Mouse (Mus musculus): ENCODE measurements around the gene Mtg1.
"Not testable (repeated sequence)": the region's sequence is repeated elsewhere in the genome, so short reads cannot be mapped to it uniquely, and the experiment has no call there.

Gene Mtg1

DNA sequence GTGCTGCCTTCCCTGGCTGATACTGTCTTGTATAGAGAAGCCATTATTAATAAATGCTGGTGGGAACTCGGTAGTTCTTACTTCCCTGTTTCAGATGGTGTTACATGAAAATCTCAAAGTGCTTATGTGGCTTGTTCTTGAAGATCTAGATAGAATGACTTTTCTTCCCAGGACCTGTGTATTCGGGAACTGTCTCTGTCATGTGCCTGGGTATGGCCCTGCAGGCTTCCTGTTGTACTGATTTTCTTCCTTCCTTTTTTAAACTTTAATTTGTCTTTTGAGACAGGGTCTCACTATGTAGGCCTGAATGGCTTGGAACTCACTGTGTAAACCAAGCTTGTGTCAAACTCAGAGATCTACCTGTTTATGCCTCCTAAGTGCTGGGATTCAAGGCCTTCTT, 9.5 kb upstream of the Mtg1 start:
- no peak for DNase-seq (ENCODE audit: low read depth, low spot score)

- not testable (repeated sequence) for DNase-seq (ENCODE audit: low read depth, low spot score)
Measured at GRCm38 (mm10) chr7:140132184-140132583, 5.2 kb upstream of the Mtg1 start.

DNA sequence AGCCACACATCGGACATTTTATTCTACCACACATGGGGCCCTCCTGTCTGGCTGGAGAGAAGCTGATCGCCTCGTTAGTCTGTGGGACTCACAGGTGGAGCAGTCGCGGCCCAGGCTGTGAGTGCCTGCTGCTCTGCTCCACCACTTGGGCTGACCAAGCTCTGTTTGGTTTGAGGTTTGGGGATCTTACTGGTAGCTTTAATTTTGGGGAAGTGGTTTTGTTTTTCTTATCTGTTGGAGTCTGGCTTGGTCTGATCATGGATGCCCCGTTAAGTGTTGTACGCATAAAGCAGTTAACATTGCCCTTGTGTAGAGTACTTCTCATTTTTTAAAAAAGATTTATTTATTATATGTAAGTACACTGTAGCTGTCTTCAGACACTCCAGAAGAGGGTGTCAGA, 3.3 kb upstream of the Mtg1 start:
- DNase-seq (ENCODE audit: low read depth, low spot score) = not testable (repeated sequence)

DNA sequence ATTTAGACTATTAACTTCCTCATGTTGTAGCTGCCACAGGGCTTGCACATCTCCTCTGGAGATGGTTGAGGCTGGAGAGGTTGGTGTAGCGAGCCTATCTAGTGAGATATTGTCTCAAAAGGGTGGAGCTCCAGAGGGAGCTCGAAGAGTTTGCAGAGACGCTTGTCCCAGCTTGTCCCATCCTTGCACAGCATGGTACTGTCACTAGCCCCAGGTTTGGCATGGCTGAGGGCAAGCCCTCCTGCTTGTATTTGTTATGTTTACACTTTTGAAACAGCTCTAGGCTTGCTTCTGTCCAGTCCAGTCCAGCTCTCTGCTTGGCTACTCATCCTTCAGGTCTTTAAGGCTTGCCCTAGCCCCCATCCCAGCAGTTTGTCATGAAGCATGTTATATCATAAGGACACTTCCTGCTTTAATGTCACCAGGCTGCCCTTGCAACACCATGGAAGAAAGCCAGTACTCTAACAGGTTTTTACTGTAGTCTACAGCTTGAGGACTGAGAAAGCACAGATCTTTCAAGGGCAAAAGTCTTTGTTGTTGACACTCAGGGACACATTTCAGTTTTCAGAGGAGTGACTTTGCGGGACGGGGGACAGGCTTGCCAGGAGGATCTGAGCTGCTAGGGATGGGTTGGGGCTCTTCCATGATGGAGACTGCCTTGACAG, 2.1 kb upstream of the Mtg1 start:
- DNase-seq (ENCODE audit: low read depth, low spot score) = no peak

- DNase-seq (ENCODE audit: low read depth, low spot score) = no peak
Measured at GRCm38 (mm10) chr7:140138021-140138310, 602 bp downstream of the Mtg1 start.

DNA sequence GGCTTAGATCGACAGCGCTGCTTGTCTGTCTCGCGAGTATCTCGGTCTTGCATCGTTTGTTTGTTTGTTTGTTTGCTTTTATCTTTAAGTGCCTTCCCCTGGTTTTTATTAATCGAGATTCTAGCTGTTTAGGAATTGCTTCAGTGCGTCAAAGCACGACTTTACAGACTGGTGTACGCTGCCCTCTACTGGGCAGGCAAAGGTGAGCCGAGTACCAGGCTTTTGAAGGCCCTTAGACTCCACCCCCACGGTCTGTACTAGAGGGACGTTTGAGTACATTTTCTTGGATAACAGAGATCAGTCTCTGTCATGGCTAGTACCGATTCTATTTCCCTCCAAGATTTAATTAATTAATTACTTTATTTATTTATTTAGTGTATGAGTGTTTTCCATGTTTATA, 4.0 kb downstream of the Mtg1 start:
- peak; percentile 77 for DNase-seq (ENCODE audit: low read depth, low spot score)

DNA sequence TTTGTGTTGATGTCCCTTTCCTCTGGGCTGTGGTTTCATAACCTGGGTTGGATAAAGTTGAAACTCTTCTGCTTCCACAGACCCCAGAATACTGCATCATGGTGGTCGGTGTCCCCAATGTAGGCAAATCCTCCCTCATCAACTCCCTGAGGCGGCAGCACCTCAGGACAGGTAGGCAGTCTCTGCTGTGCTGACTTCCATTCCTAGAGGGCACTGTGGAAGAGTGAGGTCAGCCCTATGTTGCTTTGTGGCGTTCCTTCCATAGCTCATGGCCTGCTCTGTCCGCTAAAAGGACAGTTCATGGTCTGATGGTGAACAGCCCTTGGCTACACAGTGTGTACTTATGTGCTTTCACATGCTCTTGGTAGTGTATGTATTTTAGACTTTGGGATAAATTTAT, 7.2 kb downstream of the Mtg1 start:
- no peak for DNase-seq (ENCODE audit: low read depth, low spot score)

DNA sequence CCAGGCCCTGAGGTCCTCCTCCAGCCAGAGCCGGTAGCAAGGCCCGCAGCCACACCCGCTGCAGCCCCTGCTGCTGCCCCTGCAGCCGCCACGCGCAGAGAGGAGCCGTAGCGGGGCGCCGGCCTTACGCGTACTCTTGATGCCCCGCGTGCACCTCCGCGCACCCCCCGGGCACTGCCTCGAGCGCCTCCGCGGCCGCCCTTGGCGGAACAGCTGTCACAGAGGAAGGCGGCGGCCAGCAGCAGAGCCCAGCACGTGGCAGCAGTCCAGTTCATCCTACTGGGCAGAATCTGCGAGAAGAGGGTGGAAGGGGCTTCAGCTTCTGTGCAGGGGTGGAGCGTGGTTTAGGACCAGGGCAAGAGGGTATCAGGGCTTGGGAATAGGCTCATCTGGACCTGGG, 16.0 kb downstream of the Mtg1 start:
- peak; percentile 29 for DNase-seq (ENCODE audit: low read depth, low spot score)

GRCm38 (mm10) chr7:140153829-140154217, 16.5 kb downstream of the Mtg1 start:
- DNase-seq (ENCODE audit: low read depth, low spot score) = no peak

- DNase-seq (ENCODE audit: low read depth, low spot score) = no peak
Measured at GRCm38 (mm10) chr7:140154218-140154927, 17.0 kb downstream of the Mtg1 start, which contains the start of gene Sprn. TSS of gene Sprn (minus strand) at chr7:140154877.

GRCm38 (mm10) chr7:140160363-140160762, 23.0 kb downstream of the Mtg1 start:
- DNase-seq (ENCODE audit: low read depth, low spot score) = no peak

DNA sequence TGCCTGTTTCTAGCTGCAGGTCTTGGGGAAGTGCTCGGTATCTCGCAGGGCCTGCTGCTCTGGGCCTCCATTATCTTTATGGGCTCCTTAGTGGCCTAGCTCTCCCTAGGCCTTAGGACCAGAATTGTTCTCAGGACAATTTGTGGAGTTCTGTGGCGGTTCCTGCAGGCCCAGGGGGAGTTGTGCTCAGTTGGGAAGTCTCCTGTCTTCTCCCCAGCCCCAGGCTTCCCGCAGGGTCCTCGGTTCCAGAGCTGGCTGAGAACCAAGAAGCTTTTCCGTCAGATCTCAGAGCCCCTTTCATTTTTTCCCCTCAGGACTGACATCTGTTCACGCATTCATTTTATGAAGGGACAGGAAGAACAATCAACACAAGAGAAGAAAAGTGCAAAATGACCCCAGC, 27.3 kb downstream of the Mtg1 start, which contains the start of gene Olfr522:
Gene Olfr522, minus strand, starts transcription at position 101 of the 400 bp plus-strand sequence.
- DNase-seq (ENCODE audit: low read depth, low spot score) = no peak

- DNase-seq (ENCODE audit: low read depth, low spot score) = no peak
Measured at GRCm38 (mm10) chr7:140167950-140168349, 30.6 kb downstream of the Mtg1 start.

- DNase-seq (ENCODE audit: low read depth, low spot score) = no peak
Measured at GRCm38 (mm10) chr7:140169386-140169785, 32.0 kb downstream of the Mtg1 start.

GRCm38 (mm10) chr7:140170863-140171262, 33.5 kb downstream of the Mtg1 start:
- no peak for DNase-seq (ENCODE audit: low read depth, low spot score)

GRCm38 (mm10) chr7:140172936-140173335, 35.6 kb downstream of the Mtg1 start, which contains the start of gene Olfr523:
TSS of gene Olfr523 (plus strand) at chr7:140173217.
- DNase-seq (ENCODE audit: low read depth, low spot score) = no peak

DNA sequence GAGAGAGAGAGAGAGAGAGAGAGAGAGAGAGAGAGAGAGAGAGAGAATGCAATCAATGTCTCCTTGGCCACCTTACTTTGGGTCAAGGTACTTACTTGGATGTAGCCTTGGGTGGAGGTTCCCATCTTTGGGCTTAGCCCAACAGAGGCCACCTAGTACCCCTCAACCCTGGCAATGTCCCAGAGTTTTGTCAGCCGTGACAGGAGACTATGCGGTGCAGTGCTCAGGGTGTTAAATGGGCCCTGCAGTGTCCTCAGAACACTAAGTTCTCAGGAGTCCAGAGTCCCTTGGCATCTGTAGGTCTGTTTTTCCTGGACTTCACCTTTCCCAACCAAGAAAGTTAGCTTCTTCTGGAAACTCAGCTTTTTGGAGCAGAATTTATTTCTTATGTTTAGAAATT, 41.8 kb downstream of the Mtg1 start:
- DNase-seq (ENCODE audit: low read depth, low spot score) = no peak

DNA sequence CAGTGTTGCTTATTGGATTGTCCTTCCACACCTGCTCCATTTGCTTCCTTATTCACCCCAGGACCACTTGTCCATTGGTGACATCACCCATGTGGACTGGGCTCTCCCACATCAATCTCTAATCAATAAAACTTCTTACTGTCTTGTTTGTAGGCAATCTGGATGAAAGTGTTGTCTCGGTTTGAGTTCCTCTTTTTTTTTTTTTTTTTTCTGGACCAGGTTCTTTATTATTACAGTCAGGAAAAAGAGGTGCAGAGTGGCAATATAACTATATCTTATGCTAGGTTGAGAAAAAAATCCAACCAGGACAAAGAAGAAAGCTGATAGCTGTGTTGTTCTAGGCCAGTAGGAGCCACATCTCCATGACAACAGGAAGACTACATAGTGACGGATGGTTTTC, 43.3 kb downstream of the Mtg1 start:
- no peak for DNase-seq (ENCODE audit: low read depth, low spot score)

DNA sequence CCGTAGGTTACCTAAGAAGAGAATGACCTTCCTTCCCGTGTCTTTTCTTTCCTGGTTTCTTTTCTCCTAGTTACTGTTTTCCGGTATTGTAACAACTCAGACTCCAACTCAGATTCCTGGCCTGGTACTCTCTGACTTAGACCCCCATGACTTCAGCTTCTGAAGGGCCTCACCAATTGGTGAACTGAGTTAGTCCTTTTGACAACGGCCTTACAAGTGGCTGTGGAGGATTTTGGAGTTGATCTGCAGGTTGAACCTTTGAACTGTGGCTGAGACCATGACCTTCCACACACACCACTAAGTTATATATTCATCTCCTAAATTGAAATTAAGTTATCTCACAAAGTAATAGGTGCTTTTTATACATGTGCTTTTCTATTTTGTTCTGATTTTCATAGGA, 46.8 kb downstream of the Mtg1 start:
- DNase-seq (ENCODE audit: low read depth, low spot score) = no peak

GRCm38 (mm10) chr7:140186646-140187620, 49.6 kb downstream of the Mtg1 start:
- peak; percentile 49 for DNase-seq (ENCODE audit: low read depth, low spot score)

DNA sequence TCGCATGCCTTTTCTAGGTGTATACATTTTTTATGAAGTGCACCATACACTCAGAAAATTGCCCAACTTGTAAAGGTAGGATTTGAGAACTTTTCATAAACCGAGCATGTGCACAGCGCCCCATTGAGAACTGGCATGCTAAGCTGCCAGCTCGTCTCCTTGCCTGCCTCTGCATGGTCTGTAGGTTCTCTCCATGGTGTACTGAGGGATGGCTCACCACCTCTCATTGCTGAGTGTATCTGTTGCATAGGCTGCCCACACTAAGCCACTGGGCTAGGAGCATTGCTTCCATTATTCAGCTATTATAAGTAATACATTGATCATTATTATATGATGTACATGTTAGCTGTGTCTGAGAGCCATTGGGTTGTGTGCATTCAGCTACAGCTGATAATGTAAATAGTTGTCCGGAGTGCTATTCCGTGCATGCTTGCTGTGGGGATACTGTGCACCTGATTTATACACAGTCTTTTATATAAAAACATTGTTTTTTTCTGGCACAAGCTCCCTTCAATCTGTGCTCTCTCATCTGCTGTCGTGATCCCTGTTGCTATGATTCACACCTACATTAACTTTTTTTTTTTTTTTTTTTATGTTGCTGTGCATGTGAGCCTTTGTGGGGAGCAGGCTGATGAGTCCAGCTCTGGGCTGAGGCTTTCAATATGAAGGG, 50.5 kb downstream of the Mtg1 start:
- no peak for DNase-seq (ENCODE audit: low read depth, low spot score)
